Mouse (Mus musculus): ENCODE measurements around the gene Cbx2.

Gene Cbx2

DNA sequence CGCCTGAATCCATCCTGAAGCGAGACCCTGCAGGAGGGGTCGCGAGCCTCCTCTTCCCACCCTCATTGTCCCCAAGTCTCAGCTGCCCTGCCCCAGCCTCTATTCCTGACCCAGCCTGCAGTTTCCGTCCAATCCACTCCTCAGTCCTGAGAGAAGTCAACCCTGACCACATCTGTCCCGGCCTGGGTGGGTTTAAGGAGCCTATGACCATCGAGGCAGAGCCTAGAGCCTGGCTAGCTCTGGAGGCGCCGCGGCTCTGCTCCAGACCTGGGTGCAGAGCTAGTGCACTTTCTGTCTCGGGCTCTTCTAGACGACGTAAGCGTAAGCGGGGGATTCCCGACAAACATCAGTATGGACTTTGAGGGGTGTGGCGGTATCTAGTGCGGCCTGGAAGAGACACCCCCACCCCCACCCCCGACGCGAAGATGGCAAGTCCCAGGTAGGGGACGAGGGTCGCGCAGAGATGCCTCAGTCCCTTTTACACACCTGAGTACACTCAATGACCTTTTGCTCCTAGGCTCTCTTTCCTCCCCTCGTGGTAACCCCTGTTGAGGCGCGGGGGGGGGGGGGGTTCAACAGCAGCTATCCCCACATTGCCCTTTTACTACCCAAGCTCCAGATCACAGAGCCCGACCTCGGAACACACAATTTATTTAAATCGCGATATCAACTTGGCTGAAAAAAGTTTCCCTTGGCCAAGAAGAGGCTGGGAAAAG lies 19.1 kb downstream of the Cbx2 start:
- no peak for DNase-seq (ENCODE audit: low spot score in 2 of 2)

DNA sequence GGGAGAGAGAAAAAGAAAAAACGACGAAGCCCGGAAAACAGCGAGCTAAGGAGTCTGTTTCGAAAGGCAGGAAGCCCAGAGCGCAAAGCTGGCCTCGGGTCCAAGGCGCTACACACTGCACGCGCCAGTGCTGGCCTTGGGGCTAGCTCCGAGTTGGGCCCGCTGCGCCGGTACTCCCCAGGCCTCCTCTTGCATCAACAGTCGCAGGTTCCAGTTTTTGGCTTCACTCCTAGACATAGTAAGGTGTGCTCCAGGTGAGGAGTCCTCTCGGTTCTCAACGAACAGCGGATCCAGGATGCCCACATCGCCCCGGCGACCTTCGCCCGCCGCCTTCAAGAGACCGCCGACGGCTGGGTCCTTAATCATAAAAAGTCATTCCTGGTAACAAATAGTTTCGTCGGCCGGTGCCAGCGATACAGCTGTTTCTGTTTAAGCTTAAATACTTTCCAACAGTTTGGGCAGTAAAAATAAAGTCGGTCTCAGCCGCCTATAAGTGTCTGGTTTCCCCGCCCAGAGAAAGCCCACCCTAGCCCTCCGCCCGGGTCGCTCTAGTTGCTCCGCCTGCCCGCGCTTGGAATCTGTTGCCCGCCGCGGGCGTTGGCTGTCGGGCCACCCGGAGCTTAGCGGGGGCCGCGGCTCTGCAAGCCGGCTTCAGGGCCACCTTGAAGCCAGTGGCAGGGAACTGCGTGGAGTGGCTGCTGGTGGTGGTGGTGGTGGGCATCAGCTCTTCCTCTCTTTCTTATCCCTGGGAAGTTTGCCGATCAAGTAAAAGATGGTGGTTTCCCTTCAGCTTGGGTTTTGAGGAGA lies 19.9 kb downstream of the Cbx2 start:
- DNase-seq (ENCODE audit: low spot score in 2 of 2): no peak

DNA sequence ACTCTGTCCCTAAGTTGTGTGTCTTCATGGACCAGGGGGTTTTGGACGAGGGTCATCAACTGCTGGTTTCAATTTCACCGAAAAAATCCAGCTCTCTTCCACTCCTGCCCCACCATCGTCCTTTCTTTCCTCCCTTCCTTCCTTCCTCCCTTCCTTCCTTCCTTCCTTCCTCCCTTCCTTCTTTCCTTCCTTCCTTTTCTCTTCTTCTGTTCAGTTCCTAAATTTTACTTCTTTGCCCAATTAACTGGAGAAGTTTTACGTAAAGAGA lies 20.4 kb downstream of the Cbx2 start:
- DNase-seq (ENCODE audit: low spot score in 2 of 2): no peak

DNA sequence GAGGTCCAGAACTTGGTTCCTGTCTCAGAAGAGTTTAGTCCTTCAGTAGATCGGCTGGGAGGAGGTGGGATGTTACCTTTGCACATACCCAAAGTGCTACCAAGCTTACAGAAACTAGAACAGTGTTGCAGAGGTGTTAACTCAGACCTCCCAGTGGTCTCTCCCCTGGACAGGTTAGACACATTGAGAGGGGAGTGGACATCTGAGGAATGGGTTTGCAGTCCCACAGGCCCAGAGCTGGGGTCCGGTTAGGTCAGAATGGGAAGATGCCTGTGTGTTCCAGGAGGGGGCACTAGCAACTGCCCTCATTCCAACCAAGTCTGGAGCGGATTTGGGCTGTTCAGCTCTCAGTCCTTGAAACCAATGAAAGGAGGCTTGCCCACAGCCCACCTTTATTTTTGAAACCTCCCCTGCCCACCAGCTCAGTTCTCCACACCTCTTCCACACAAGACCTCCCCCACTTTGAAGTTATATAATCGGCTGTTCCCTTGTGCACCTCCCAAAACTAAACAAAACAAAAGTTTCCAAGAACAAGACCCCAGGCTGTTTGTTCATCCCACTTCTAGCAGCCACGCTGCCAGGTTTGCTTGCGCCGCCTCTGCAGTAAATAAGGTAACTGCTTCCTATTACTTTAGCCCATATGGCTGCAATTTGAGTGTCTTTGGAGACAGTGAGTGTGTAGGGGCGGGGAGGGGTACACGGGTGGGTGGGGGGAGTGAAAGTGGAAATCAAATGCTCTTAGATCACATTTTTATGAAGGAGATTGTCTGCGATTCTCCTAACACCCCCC lies 21.2 kb downstream of the Cbx2 start:
- no peak for DNase-seq (ENCODE audit: low spot score in 2 of 2)

DNA sequence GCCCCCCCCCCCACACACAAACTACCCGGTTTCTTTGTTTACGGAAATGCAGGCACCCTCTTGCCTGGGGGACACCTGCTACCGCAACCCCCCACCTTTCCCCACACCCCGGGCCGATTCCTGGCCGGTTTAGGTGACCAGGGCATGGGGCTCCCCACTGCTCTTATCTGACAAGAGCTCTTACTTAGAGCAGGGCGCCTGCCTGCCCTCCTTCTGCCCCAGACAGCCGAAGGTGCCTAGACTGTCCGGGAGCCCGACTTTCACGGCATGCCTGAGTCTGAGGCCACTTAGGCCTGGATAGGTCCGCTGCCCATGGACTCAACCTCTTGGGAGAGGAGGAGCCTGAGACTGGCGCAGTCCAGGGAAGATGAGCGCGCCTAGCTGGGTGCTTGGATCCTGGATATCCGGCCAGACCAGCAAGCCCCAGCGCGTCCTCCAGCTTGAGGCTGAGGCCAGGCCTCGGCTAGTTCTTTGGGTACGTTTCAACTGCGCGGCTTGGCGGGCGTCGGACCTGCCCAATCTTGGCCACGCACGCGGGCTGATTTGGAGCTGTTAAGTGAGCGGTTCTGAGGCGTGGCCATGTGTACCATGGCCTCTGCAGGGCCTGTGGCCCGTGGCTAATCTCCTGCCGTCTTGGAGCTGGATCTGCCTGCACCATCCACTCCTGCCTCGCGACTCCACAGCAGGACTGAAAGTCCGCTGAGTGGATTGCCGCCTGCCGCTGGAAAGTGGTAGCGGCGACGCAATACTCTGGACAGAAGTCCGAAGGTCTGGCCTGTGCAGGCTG lies 22.0 kb downstream of the Cbx2 start:
- no peak for DNase-seq (ENCODE audit: low spot score in 2 of 2)

DNA sequence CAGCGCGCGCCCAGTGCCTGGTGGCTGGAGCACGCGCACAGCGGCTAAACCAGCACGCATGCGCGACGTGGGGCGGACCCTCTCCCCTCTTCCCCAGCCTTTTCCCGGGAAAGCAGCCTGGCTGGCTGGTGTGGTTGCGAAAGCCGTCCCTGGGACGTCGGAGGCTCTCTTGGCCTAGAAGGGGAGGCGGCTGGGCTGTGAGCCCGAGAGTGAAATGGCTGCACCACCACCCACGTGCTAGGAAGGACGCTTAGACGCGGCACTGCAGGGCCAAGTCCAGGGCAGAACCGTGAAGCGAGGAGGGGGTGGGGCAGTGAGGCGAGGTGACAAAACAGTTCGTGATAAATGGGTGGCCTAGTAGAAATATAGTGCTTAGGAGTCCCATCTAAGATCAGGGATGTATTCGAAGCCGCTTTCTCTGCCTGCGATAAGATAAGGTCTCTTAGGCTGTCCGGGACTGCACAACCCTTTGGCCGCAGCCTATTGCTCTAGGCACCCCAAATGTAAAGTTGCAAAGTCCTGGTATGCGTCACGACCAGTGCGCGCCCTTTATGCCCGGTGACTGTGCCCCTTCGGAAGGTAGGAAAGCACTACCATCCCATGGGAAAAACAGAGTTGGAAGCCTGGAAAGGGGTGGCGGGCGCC lies 24.0 kb downstream of the Cbx2 start:
- peak in 1 of 2 experiments; percentile 64 for DNase-seq (ENCODE audit: low spot score in 2 of 2)

DNA sequence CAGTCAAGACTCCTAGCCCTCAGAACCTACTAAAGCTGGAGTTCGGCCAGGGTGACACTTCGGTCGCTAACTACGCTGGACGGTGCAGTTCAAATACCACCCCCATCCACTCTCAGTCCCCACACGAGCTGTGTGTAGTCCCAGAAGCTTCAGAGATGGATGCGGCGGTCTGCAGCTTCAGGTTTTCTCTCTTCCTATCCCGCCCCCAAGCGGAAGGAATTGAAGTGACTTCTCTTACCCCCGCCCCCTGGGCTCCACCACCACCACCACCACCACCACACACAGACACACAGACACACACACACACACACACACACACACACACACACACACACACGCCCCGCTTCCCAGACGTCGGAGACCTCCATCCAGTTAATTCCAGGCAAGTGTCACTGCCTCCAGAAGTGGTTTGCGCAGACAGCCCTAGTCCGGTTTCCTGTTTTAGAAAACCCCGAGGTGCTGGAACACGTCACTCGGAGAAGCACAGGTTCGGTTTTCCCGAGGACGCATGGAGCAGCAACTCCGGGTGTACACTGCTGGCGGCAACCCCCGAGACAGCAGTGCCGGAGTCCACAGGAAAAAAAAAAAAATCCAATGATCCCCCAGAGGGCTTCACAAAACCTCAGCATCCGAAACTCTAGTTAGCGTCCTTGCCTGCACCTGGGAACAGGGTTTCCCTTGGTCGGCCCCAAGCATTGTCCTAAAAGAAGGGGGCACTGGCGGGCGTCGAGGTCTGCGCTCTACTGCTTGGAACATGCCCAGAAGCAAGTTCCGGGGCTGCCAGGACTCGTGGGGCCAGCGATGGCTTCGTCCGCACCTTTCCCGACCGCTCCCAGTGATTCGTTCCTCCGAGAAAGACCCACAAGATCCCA lies 24.7 kb downstream of the Cbx2 start:
- no peak for DNase-seq (ENCODE audit: low spot score in 2 of 2)

DNA sequence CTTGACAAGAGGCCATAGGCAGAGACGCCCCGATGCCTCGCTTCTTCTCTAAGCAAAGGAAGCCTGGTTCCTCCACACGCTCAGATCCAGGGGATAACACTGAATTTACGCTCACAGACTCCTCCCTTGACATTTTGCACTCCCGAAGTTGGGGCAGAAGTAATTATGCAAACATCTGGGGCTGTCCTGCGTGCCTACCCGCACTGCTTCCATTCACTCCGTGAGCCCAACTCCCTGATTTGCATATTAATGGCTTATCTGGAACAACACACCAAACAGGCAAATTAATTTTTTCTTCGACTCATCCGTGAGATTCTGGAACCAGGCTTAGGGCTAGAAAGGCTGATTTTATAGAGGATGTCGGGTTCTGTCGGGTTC lies 25.4 kb downstream of the Cbx2 start:
- no peak for DNase-seq (ENCODE audit: low spot score in 2 of 2)

DNA sequence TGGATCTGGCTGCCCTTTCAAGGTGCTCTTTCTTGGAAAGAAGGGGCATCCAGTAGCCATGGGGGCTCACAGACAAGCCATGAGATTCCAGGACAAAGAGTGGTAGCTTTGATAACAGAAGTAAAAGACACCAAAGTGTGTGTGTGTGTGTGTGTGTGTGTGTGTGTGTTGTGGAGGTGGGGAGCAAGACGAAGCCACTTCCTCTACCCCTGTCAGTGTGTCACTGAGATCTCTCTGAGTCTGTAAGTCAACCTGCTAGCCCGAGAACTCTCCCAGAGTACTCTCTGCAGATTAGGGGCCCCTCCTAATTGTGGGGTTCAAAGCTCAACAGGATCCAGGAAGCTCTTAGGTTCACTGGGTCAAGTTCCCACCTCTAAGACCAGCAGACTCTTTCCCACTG lies 27.6 kb downstream of the Cbx2 start:
- no peak for DNase-seq (ENCODE audit: low spot score in 2 of 2)

DNA sequence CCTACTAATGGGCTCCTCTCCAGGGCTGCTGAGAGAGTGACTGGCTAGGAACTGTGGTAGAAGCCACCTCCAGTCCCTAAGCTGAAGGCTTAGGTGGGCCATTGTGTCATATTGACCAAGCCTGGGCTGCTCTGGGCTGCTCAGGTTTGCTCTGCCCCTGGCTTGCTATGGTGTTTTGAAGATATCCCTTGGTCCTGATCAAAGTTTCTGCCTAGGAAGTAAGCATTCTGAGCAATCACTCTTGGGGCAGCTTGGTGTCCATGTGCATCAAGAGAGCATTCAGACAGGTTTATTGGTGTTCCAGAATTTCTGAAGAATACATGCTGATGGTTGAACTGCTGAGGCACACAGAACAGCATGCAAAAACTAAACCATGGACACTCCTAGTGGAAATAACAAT lies 28.7 kb downstream of the Cbx2 start:
- no peak for DNase-seq (ENCODE audit: low spot score in 2 of 2)

DNA sequence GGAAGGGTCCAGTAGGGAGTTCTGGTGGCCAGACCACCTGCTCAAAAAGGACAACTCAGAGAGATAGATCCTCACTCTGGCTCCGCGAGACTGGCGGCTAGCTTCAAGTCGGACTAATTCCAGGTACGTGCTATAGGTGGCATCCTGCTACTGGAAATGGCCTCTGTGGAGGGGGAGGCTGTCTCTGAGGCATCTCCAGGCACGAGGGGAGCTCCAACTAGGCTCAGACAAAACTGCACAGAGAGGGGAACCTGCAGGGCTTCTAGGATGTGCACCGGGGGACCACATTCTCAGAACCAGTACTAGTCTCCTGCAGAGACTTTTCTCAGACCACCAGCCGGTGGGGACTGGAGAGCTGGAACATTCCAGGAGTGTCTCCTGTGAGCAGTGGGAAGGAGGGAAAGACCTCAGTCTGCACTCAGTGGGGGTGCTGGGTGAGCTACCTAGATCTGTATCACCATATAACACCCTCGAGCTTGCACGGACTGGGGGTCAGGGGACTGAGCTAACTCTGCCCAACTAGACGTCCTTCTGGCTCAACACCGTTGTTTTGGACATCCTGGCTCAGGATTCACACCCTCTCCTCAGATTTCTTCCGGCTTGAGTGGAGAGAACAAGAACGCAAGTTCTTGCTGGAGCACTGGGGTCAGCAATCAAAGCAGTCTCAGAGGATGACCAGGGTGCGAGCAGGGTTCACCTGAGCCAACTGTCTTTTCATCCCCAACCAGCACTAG lies 29.3 kb downstream of the Cbx2 start:
- DNase-seq (ENCODE audit: low spot score in 2 of 2): peak in 1 of 2 experiments; percentile 22

DNA sequence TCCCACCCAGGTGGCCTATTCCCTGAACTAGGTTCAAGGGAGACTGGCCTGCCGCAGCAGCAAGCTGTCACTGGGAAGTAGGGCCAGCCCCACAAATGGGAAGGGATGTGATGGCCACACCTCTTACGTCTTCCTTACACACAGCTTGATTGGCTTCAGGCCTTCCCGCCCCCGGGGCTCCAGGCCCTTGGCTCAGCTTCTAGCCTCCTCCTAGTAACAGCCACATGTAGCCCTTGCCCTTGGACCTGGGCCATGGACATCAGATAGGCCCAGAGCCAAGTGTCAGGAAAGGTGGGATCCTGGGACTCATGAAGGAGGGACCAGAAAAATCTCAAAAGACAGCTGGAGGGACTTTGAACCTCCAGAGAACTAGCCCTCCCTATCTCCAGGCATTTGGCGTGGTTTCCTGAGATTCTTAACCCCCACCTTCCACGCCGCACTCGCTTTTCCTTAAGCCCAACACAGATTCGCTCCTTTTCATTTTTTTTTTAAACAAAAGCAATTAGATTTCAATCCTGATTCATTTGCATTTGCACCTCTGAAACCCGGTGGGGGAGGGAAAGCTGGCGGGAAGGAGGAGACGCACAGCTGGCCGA lies 30.0 kb downstream of the Cbx2 start:
- DNase-seq (ENCODE audit: low spot score in 2 of 2): peak in 1 of 2 experiments; percentile 23

DNA sequence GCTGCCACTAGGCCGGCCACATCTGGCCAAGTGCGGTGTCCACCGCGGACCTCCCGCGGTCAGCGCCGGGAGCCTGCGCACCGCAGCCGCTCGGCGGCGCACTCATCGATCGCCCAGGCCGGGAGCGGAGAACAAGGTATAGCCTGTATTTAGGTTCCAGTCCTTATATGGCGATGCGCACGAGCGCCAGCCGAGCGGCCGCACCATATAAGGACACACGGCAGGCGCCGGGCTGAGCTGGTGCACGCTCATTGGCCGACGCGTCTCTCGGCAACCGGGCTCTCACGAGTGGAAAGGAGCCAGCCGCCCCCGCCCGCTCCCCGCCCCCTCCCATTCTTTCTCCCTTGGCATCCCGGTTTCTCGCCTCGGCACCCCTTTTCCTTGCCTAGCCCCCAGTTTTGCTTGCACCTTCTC lies 30.5 kb downstream of the Cbx2 start:
- peak in 1 of 2 experiments; percentile 64 for DNase-seq (ENCODE audit: low spot score in 2 of 2)

DNA sequence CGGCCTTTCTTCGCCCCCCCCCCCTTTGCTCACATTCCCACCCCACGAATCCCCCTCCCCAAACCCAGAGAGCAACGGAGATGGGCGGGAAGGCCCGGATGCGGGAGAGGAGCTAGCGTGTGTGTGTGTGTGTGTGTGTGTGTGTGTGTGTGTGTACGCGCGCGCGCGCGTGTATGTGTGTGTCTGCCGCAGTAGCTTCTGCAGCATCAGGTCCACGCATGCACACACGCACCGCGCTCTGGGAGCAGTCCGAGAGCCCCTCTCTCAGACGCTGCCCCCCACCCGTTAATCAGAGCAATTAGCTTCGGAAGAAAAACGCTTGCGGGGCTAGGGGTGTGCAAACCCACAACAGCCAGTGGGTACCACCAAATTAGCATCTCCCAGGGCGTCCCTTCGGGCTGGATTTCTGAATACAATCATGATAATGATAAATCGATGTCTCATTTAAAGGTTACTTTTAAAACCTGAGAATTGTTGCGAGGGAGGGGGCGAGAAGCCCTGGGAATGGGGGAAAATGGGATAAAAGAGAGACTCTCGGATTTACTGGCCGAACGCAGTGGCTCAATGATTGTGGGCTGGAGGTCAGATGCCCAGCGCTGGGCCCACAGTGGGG lies 31.1 kb downstream of the Cbx2 start:
- no peak for DNase-seq (ENCODE audit: low spot score in 2 of 2)

DNA sequence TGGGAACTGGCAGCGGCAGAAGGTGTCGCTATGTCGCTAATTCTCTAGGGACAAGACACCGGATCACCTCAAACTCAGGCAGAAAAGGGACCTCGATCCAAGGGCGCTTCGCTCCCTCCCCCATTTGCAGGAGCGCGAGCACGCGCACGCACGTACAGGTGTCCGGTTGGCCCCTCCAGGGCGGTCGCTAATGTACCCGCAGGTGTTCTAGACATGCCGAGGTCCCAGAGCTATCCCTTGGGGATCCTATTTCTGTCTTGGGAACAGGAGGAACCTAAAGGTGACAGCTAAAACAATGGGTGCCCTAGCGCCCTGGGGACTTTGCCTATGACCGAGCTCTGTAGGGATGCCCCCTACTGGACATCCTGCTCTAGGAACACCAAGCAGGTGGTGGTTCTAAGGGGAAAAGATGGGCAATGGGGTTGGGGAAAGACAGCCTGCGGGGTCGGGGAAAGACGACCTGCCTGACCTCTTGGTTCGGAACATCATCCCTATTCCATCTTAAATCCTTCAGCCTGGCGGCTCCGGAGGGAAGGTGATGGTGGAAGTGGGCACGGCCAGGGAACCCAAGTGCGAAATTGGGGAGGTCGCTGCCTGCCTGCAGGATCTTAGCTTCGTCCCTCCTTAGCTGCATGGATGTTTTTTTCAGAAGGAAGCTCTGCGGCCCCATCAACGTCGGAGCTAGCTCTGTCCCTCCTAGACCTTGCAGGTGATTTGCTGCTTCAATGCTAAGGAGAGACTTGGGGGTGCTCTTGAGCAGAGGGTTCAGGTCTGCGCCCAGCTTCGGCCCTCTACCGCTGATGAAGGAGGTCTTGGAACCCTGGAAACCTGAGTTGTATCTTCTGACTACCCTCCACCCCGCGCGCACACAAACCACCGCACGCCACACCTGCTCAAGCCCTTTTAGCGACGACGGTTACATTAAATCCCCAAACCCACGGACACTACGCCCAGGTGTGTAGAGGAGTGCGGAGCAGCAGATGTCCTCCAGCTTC lies 31.9 kb downstream of the Cbx2 start:
- DNase-seq (ENCODE audit: low spot score in 2 of 2): peak in 1 of 2 experiments; percentile 53

DNA sequence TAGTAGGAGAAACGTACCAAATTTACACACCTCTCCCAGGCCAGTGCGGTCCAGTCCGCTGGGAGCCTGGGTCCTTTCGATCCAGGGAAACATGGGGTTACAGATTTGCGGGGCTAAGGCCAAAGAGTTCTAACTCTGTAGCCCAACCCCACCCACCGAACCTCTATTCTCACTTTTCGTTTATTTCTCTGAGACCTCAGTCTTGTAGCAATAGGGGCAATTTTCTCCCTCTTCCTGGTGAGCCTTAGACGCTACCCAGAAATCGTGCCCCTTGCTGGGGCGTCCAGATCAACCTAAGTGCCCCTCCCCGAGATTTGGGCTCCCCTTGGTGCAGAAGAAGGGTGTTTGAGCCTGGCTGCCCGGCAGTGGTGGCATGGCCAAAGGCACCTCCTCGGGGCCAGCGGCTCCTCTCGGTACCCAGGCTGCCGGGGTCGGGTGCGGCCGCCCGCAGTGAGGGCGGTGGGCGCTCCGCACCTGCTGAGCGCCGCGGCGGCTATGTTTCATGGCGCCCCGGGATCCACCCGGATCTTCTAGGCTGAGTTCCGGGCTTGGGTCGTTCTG lies 32.9 kb downstream of the Cbx2 start:
- peak in 1 of 2 experiments; percentile 45 for DNase-seq (ENCODE audit: low spot score in 2 of 2)

Data from urinary bladder, adult 18-20 months (tissue).